Mouse (Mus musculus): Measurements from ENCODE around the gene Rnf152.

The Rnf152 gene

DNA sequence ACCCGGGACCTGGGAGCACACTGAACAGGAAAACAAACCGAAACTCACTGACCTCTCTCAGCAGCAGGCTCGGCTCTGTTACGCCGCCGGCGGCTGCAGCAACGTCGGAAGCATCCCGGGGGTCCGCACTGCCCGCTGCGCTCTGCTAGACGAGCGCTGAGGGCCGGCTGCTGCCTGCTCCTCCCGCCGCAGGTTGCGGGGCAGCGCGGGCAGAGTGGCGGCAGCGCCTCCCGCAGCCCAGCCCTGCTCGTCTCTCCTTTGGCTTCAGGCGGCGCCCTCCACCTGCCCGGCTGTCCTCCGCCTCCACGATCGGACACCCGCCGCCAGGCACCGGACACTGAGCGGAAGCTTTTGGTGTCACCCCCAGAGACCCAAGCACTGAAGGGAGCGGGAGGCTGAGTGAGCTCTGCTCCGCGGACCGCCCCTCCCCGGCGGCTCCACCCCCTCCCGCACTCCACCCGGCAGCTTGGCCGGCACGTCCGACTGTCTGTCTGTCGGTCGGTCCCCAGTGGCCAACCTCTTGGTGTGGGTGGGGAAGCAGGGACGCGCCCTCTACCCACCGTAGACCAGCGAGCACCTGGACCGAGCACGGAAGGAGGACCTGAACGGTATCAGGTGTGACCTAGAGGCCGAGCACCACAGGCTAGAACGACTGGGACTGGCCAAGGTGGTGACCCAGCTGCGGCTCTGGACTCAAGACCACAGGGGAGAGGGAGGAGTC is at the start of gene Rnf152:
Gene Rnf152 (minus strand): TSS at position 420 of the 721 bp plus-strand sequence.
- DNase-seq (ENCODE audit: low spot score): peak; percentile 50

DNA sequence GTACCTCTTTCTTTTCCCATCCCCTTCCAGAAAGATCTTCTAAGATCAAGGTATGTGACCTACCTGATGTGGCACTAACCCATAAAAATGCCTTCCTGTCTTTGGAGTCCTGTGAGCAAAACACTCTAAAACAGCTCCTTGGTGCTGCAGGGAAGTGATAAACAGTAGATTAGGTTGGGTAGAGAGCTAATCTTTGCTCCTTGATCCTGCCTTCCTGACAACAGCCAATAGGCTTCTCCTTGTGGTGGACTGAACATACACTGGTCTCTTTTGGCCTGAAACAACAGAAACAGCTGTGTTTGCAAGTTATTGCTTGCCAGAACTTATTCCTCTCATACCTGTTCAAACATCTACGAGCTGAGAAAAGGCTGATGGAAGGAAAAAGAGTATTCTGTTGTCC is 46.3 kb upstream of the Rnf152 start:
- DNase-seq (ENCODE audit: low spot score): no peak

DNA sequence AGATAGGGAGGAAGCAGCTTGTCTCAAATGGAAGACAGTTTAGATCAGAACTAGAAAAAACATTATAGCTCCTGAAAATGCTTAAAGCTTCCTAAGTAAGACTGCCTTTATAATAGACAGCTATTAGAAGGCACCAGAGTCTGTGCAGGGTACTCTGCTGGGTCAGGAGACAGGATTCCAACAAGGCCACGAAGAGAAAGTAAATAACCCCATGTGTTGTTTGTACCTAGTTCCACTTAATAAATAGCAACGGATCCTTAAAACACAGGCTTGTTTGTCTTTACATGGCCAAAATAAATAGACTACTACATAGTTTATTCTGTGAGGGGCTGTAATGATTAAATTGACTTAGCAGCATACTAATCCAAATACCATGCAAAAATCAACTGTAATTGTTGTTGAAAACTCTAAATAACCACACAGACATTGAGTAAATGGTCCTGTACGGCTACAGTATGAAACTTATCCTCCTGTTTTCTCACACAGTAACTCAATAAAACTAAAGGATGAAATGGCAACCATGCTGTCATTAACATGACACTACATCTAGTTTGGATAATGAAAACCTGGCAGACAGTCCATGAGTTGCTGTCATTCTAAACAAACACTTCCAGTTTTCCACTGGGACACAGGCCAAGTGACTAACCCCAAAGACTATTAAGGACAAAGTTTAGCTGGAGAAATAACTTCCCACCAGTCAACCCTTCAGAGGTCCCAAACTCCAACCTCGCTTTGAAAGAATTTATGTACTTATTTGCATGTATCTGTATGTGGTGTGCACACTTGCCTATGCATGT is 27.8 kb upstream of the Rnf152 start:
- no peak for DNase-seq (ENCODE audit: low spot score)

DNA sequence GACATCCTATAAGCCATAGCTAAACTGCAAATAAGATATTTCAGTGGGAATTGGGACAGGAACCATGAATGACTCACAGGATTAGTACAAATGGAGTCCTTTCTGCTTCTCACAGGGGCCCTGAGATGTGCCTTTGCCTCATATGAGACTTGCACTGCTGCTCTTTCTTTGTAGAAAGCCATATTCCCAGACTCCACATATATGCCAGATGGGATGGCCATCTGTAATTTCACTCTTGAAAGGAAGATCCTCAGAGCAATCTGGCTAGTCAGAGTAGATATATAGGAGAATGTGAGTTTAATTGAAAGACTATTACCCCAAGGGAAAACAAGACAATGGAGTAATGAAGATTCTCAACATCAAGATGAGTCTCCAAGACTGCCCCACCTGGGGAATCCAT is 21.0 kb upstream of the Rnf152 start:
- DNase-seq (ENCODE audit: low spot score): no peak

DNA sequence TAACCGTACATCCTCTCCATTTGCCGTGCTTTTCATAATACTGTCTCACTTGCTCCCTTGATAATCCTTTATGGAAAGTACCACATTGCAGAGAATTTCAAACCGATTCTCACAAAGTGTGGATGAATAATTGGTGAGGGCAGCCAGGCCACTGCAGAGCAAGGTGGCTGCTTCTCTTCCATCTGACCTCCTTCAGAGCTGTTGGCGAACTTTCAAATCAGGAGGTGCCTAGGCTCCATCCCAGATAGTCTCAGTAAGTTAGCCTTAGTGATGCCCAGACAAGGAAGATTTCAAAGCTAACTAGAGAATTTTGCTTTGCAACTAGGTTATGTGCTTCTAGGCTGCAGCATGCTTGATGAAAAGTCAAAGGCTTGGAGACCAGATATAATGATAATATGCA is 18.1 kb upstream of the Rnf152 start:
- DNase-seq (ENCODE audit: low spot score): no peak

DNA sequence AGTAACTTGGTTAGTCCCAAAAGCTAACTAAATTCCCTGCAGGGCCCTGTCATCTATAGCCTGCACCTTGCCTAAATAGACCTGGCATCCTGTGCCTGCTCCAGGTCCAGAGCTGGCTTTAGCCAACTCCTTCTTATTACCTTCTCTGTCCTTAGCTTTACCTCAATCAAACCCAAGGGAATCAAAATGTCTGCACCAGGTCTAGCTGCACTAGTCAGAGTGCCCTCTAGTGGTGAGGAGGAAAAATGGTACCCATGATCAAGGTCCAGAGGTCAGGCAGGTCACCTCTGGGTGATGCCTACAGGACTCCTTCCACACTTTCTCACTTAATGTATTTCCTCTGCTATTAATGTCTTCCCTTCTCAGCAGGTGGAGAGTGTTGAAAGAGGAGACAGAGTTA is 6.2 kb upstream of the Rnf152 start:
- no peak for DNase-seq (ENCODE audit: low spot score)

DNA sequence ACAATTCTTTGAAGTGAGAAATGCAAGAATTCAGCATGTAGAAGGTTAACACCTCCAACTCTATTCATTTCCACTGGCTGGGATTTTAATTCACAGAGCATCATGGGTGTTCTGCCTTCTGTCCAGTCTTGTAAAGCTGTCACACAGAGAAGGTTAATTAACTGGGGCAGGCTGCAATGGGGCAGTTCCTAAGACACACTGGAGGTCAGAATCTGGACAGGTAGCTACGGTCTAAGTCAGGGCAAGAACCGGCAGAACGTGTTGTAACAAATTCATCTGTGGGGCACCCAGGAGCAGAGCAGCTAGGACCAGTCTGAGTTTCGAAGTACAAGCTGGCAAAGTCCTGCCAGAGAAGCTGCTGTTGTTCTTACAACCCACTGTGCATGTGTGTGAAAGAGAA is 2.4 kb upstream of the Rnf152 start:
- no peak for DNase-seq (ENCODE audit: low spot score)

DNA sequence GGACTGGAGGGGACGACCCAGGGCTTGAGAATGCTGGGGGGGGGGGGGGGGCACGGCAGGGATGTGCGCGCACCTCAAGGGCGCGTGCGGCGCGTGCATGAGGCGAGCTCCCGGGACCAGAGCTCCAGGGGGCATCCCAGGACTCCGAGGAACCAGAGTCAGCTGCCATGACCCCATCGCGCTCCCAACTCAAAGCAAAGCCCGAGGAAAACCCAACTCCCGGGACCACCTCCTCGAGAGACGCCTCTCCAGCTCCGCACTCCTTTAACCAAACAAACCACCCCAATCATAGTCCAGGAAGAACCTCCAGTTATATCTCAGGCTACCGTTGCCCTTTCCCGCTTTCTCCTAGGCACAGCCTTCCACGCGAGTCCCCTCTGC is 610 bp downstream of the Rnf152 start:
- DNase-seq (ENCODE audit: low spot score): peak; percentile 13

DNA sequence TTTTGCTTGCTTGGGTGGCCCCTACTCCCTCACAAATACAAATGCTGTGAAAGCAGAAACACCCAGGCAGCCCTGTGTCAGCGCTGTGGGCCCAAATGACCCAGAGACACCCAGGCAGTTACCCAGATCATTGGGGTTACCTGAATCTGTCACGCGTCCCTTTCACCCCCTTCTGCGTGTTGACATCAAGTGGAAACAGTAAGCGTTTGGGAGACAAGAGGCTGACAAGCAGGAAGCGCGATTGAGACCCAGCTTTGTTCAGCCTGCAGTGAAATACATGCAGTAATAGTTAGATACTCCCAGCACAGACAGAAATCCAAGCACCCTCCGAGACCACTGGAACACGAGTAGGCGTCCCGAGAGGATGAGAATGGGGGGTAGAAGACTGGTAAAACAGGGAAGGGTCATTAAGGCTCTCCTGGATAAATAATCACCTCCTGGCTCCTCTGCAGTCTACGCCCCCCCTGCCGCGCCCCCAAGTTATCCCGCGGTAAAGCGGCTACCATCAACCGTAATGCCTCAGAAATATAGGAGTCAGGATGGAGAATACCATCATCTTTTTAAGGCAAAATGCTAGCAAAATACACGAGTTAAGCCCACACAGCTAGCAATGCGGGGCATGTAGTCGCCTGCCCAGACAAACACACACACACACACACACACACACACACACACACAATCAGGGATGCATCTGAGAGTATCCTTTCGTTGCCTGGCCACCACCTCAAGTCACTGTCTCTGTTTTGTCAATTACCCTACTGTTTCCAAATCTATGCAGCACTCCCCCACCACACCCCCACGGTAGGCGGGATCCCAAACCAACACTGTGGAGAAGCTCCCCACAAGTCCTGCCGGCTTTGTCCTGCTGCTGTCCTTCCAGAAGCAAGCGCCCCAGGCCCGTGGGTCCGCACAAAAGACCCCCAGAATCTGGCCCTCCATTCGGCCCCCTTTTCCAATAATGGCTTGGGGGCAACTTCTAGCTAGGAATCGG is 1.3 kb downstream of the Rnf152 start:
- DNase-seq (ENCODE audit: low spot score): peak; percentile 33

DNA sequence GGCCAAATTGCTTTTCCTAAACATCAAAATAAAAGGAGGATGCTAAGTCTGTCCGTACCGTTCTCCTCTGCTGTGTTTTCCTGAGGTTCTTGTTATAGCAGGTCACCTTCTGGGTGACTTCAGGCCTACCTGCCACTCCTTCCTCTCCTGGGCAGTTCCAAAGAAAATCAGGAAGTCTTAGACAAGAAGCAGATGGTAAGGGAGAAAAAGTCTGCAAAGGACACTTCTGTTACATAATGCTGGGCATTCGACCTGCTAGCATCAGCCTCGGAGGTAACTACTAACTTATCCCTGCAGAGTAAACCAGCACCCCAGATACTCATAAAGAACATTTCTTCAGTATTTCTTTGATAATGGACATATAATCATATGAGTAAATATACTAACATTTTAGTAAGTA is 4.7 kb downstream of the Rnf152 start:
- DNase-seq (ENCODE audit: low spot score): no peak

DNA sequence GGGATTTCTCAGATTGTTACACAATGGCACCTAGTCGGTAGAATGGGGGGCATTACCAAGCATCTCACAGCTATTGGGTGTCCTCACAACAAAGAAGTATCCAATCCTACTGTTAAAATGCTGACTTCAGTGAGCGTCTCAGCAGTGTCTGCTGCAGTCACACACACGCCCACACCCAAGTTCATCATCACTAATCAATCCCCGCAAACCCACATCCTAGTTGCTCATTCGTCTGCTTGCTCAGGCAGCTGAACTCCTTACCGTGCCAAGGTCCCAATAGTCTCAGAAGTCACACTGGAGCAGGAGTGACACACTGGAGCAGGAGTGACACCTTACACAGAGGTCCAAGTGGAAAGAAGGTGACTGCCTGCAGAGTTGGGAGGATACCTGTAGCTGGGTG is 14.2 kb downstream of the Rnf152 start:
- no peak for DNase-seq (ENCODE audit: low spot score)

DNA sequence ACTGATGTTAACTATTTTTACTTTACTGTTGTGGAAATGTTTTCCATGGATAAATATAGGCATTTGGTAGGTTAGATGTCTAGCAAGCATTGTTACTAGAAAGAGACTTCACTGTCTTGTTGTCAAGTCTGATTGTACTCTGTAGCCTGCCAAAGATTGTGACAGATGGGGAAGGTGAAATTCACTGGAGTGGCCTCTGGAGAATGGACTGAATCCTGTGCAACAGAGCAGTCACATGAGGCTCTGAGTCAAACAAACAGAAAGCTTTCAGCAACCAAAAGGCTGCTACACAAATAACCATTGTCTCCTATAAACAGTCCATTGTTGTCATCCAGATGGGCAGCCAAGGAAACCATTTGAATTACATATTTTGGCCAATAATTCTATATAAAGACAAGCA is 15.6 kb downstream of the Rnf152 start:
- no peak for DNase-seq (ENCODE audit: low spot score)

DNA sequence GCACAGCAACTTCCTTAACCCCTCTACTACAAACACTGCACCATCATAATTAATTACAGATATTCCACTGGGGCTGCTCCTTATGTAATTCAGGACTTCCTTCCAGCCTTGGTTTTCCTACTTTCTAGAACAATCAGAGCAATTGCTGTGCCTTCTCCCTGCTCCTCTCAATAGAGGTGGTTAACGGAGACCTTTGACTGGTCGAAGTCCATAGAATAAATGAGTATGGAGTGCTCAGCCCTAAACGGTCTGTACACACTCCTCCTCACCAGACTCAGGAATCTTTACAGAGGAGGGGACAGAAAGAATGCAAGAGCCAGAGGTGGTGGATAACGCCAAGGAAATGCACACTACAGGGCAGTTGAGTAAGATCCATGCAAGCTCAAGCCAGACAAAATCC is 19.1 kb downstream of the Rnf152 start:
- no peak for DNase-seq (ENCODE audit: low spot score)

DNA sequence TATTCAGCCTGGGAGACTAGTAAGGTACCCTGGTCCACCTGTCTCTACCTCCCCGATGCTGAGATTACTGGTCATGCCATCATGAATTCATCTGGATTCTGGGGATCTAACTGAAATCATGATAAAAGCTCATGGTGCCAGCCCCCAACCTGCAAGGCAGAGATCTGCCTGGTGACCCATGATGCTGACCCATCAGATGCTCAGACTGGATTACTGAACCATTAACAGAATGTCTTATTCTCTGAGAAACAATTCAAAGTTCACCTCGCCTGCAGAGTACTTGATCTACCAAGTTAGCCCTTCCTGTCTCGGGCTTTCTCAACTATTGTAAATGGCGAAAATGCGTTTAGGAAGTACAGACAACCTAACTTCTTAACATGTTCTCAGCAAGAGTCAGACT is 20.4 kb downstream of the Rnf152 start:
- no peak for DNase-seq (ENCODE audit: low spot score)

DNA sequence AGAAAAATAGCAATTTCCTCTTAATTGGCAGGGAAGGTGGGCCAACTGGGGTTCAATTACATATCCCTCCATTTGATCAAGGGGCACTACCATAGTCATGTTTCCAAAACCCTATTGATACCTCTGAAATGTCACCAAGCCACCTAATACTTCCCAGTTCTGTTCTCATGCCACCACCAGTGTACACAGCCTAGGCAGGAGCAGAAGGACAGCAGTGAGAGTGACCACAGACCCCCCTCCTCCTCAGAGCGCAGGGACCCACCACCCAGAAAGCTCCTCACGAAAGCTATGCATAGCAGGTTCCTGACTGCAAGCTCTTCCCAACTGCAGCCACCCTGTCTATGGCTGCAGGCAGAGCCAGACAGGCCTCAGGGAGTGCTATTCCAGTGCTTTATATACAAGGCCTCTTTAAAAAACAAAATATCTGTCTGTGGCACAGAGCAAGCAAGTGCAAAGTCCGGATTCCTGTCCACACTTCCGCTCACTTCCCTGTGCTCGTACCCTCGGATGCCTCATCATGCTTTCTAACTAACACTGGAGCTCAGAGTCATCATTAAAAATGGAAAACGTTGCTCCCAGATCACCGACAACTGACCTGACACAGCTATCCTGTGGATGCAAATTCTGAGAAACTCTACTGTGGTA is 24.3 kb downstream of the Rnf152 start:
- no peak for DNase-seq (ENCODE audit: low spot score)

DNA sequence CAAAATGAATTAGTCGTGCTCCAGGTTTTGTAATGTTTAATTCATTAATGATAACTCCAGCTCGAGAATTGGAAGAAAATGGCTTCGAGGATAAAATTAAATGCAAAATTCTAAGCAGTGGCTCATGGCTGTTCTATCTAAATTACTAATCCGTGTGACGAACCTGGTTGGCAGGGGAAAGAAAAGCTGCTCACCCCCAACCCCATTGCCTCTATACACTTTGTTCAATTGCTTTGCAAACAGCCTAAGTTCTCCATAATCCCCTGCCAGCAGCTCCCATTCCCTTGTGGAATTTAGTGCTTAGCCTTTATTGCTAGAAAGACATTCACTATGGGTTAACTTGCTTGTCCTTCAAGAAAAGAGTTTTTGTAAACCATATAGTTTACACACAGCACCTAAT is 24.9 kb downstream of the Rnf152 start:
- DNase-seq (ENCODE audit: low spot score): no peak

DNA sequence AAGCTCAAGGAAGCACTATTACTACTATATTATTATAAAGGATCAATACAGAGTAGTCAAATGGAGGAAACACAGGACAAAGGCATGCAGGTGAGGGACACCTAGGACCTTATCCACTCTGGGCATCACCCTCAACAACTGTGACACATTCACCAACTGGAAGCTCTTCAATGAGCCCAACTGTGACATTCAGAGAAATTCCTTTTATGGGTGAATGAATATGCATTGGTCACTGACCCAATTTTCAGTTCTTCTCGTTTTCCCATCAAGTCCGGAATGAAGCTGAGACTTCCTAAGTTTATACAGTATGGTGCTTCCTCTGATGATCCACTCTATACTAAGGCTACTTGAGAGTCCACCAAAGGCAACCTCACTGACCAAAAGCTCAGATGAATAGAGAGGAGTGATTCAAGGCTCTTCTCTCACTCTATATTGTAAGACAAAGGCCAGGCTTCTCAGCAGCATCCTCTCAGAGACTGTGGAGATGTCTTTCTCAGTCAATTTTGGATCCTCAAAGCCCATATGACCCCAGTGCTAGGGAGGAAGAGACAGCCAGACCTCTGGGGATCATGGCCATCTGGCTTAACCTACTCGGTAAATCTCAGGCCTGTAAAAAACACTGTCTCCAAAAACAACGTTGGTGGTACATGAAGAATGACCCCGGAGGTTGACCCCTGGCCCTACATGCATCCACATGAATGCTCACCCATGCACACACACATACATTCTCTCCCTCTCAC is 25.8 kb downstream of the Rnf152 start:
- no peak for DNase-seq (ENCODE audit: low spot score)

DNA sequence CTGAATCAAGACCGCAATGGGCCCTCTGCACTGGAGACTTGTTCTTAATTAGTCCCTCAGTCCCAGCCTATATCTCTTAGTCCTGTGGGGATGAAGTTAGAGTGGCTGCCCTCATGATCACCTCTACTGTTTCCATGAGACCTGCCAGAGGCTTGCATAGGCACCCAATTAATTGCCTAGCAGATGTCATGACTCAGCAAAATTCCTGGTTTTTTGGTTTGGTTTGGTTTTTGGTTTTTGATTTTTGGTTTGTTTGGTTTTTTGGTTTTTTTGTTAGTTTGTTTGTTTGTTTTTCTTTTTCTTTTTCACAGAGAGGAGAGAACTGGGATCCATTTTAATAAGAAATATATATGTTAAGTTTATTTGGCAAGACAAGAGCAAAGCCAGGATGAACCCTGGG is 28.7 kb downstream of the Rnf152 start:
- no peak for DNase-seq (ENCODE audit: low spot score)

DNA sequence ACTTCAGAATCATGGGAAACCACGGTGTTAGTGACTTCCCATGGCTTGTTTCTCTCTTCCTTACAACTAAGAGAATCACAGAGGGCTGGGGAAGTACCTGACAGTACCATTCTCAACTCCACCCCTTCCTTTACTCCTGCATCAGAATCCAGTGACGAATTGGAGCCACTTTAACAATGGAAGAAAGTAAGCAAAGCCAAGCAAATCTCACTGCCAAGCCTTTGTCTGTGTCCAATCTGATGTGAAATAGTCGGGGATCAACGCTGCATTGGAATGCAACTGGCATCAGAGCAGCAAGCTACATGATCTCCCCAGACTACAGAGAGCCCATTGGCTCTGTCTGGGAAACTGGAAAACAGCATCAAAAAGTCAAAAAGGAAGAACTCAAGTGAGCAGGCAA is 31.9 kb downstream of the Rnf152 start:
- no peak for DNase-seq (ENCODE audit: low spot score)

DNA sequence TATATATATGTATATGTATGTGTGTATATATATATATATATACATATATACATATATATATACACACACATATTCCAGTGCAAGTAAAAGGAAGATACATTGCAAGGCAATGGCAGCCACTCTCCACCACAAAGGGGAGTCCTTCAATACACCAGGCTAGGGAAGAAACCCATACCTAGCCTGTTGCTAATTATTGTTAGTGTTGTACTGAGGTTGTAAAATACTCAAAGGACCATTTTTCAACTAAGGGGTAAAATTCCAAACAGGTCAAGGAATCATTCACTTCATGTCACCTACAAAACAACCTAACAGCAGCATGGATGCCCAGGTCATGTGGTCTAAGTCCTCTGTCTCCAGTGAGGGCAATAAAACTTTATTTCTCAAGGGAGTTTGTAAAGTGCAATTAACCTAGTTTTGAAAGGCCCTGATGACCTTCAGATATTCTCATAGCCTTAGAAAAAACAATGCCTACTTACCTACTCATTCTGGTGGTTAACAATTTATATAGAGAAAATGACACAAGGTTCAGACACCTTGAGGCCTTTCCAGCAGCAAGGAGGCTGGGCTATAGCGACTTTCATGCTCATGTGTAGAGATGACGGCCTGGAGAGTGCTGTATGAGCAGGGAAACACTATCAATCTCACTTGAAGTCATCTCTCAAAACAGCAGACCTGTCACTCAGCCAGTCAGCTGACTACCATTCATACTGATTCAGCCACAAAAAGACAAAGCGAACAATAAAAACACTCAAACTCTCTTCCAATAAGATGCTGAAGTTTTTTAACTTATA is 42.3 kb downstream of the Rnf152 start:
- no peak for DNase-seq (ENCODE audit: low spot score)

DNA sequence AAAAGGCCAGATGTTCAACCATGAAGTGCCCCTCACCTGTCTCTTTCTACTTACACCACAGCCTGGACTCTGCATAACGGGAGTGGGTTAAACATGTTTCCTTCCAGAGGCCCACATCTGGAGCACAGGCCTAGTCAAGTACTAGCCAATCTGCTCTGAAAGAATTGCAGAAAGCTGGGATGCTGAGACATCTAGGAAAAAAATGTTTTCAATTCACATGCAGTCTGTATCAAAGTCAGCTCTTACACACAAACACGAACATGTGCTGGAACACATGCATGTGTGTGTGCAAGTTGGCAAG is 44.0 kb downstream of the Rnf152 start:
- no peak for DNase-seq (ENCODE audit: low spot score)
